Mouse (Mus musculus): ENCODE data around the gene Depdc1b.

DNA sequence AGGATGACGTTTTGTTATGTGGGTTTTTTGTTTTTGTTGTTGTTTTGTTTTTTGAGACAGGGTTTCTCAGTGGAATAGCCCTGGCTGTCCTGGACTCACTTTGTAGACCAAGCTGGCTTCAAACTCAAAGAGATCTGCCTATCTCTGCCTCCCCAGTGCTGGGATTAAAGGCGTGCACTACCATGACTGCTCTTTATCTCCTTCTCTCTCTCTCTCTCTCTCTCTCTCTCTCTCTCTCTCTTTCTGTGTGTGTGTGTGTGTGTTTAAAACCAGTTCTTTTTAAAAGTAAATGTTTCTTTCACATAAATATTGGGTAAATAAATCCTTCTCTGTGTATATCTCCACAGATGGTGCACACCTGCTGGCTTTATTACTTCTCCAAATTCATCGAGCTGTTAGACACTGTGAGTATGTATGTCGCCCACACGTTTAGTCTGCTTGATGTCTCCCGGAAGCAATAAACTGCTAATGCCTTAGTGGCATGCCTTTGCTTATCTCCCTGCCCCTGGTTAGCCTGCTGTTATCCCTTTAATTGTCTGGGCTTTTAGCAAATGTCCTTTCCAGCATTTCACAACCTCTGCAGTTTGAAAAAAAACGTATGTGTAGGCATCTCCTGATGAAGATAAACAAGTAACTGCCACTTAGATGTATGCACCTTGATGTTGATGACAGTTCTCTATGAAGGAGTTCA lies 44.5 kb upstream of the Depdc1b start:
- TF ChIP-seq POLR2A (IDR thresholded peaks at IDR 0.05; ENCODE audit: low read depth, low read length) (no peak), CTCF (IDR thresholded peaks at IDR 0.05; ENCODE audit: extremely low read depth, insufficient read depth, insufficient read length, insufficient replicate concordance) (no peak)

Data from spleen, adult 2 months (tissue).